Mouse (Mus musculus): ENCODE measurements around the gene Rfng. TPM values are rescaled to one million over a fixed set of nuclear protein-coding genes. Genes with fewer than 3 reads are reported as not detected.
"Not testable (repeated sequence)": the region's sequence is repeated elsewhere in the genome, so short reads cannot be mapped to it uniquely, and the experiment has no call there.

Gene Rfng
- total and polyA plus RNA-seq, 3 experiments, result 12.7 to 40.7 TPM; not detected in 1

DNA sequence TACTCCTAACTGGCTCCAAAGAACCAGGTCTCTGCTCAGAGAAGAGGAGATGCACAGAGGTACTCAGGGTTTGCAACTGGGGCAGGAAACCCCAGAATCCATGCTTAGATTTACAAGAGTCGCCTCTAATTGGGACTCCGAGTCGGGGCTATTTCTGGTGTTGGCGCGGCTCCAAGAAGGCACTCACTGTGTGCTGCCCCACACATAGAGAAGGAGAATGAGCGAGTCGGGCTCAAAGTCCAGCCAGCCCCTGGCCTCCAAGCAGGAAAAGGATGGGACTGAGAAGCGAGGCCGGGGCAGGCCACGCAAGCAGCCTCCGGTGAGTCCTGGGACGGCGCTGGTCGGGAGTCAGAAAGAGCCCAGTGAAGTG is 21.4 kb downstream of the Rfng start, which contains the start of gene Hmga1b:
Gene Hmga1b, plus strand, starts transcription at position 123 of the 370 bp plus-strand sequence.
- DNase-seq (ENCODE audit: low read depth, low spot score); H3K79me2 ChIP-seq (ENCODE audit: control insufficient read depth, insufficient read depth, low read length, poor library complexity); H3K27ac ChIP-seq (ENCODE audit: control insufficient read depth, low read depth, low read length); H3K27me3 ChIP-seq (ENCODE audit: control insufficient read depth in 1 of 2, insufficient read depth in 2 of 2, low read length in 2 of 2); H3K9ac ChIP-seq (ENCODE audit: control insufficient read depth, low read depth, low read length, poor library complexity, severe bottlenecking); H3K4me3 ChIP-seq (ENCODE audit: control insufficient read depth in 1 of 2, insufficient read depth in 1 of 2, low read depth in 2 of 2, low read length in 2 of 2); H3K36me3 ChIP-seq (ENCODE audit: control insufficient read depth in 1 of 2, insufficient read depth in 2 of 2, low read length in 2 of 2); H3K4me1 ChIP-seq (ENCODE audit: control insufficient read depth in 1 of 2, insufficient read depth in 2 of 2, low read length in 2 of 2); H3K9me3 ChIP-seq (replicated peaks; ENCODE audit: insufficient read depth, low read length): not testable (repeated sequence)

DNA sequence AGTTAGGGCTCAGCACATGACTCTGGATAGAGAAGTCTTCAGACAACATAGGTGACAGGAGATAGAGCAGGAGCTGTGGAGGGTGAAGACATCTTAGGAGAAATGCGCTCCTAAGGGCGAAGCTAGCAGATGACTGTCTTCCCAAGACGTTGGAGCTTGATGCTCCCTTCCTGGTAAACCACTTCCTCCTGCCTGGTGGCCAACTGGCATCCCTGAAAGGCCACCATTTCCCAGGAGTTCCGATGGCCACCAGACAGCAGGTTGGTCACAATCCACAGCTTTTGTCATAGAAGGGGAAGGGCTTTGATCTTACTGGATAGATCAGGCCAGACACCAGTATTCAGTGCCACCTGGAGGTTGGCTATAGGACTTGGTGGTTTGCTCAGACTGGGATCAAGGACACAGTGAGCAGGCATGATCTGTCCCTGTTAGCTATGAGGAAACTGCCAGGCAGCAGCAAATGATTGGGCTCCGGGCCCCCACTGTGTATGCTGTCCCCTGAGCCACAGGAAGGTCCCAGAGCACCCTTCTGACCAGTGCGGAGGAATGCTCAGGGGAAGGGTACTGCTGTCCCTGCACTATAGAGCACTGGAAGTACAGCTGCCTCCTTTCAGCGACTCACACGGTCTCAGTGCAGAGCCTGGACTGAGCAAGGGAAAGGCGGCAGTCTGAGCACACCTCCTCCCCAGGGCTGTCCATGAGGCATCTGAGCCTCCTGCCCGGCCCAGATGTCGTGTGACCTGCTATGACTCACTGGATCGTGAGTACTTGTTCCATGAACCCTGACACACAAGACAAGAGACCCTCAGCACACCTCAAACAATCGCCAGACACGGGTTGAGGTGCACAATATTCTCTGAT is 22.0 kb downstream of the Rfng start:
- Histone ChIP-seq H3K36me3 (ENCODE audit: control insufficient read depth in 1 of 2, insufficient read depth in 2 of 2, low read length in 2 of 2) (no peaks in the 10 kb centered on the region), H3K4me3 (ENCODE audit: control insufficient read depth in 1 of 2, insufficient read depth in 1 of 2, low read depth in 2 of 2, low read length in 2 of 2) (no peak overlapping the region), H3K27me3 (ENCODE audit: control insufficient read depth in 1 of 2, insufficient read depth in 2 of 2, low read length in 2 of 2) (no peaks in the 10 kb centered on the region), H3K9ac (ENCODE audit: control insufficient read depth, low read depth, low read length, poor library complexity, severe bottlenecking) (no peak overlapping the region), H3K27ac (ENCODE audit: control insufficient read depth, low read depth, low read length) (no peak overlapping the region), H3K4me1 (ENCODE audit: control insufficient read depth in 1 of 2, insufficient read depth in 2 of 2, low read length in 2 of 2) (no peaks in the 10 kb centered on the region), H3K9me3 (replicated peaks; ENCODE audit: insufficient read depth, low read length) (no peaks in the 10 kb centered on the region), H3K79me2 (ENCODE audit: control insufficient read depth, insufficient read depth, low read length, poor library complexity) (no peaks in the 10 kb centered on the region)
- no peak for DNase-seq (ENCODE audit: low read depth, low spot score)
- TF ChIP-seq USF2 (IDR thresholded peaks at IDR 0.05; ENCODE audit: borderline replicate concordance in 1 of 2, insufficient read depth in 1 of 2, low read depth in 1 of 2, low read length in 2 of 2), result no peak
- TF ChIP-seq TCF12 (IDR thresholded peaks at IDR 0.05; ENCODE audit: low read depth, low read length), result no peak
- no peak for TF ChIP-seq POLR2AphosphoS5 (IDR thresholded peaks at IDR 0.05; ENCODE audit: borderline replicate concordance, low read depth, low read length)
- no peak for TF ChIP-seq MAX (IDR thresholded peaks at IDR 0.05; ENCODE audit: low read length)
- no peak for TF ChIP-seq SIN3A (IDR thresholded peaks at IDR 0.05; ENCODE audit: low read length)
- TF ChIP-seq UBTF (IDR thresholded peaks at IDR 0.05; ENCODE audit: borderline replicate concordance, insufficient read depth, low read depth, low read length), result no peak
- TF ChIP-seq MYC (IDR thresholded peaks at IDR 0.05; ENCODE audit: low read depth, low read length), result no peak
- no peak for TF ChIP-seq TBP (IDR thresholded peaks at IDR 0.05; ENCODE audit: low read depth, low read length)
- TF ChIP-seq ZC3H11A (IDR thresholded peaks at IDR 0.05; ENCODE audit: low read depth, low read length), result no peak
- TF ChIP-seq CHD1 (IDR thresholded peaks at IDR 0.05; ENCODE audit: low read depth, low read length), result no peak
- TF ChIP-seq GABPA (IDR thresholded peaks at IDR 0.05; ENCODE audit: low read depth, low read length), result no peak
- TF ChIP-seq ETS1 (IDR thresholded peaks at IDR 0.05; ENCODE audit: low read depth, low read length), result no peak
- TF ChIP-seq NELFE (IDR thresholded peaks at IDR 0.05; ENCODE audit: low read depth, low read length), result no peak
- no peak for TF ChIP-seq KAT2A (conservative IDR thresholded peaks at IDR 0.05; ENCODE audit: low read depth, low read length)
- TF ChIP-seq MAFK (IDR thresholded peaks at IDR 0.05; ENCODE audit: borderline replicate concordance, low read depth, low read length), result no peak
